Mouse (Mus musculus) myocyte (in vitro differentiated cells): Measurements from ENCODE around the gene Slc13a2.

Experiments
- CEBPB ChIP-seq: IDR thresholded peaks from 2 replicates; pipeline ENCODE4 v1.6.1; 2011; ENCODE audit warnings: mild to moderate bottlenecking, moderate library complexity; ENCODE audit not compliant: poor library complexity, insufficient read depth, severe bottlenecking
- E2F4 ChIP-seq: IDR thresholded peaks from one replicate; pipeline ENCODE4 v1.6.1; 2011; ENCODE audit warnings: mild to moderate bottlenecking, control low read depth, moderate library complexity; ENCODE audit not compliant: insufficient read depth
- MAX ChIP-seq: IDR thresholded peaks from one replicate; pipeline ENCODE4 v1.6.1; 2011; ENCODE audit warnings: low read depth, mild to moderate bottlenecking, control low read depth
- MYOD1 ChIP-seq, 3 experiments: IDR thresholded peaks; one replicate each; pipeline ENCODE4 v1.6.1; 2011; ENCODE audit warnings: control low read depth in 2 of 3, low read depth in 2 of 3, mild to moderate bottlenecking in 2 of 3, moderate library complexity in 1 of 3; ENCODE audit not compliant: insufficient read length in 2 of 3, control insufficient read depth in 1 of 3
- MYOG ChIP-seq, 3 experiments: IDR thresholded peaks; one replicate each; pipeline ENCODE4 v1.6.1; 2011; ENCODE audit warnings: control low read depth in 2 of 3, low read depth in 2 of 3, mild to moderate bottlenecking in 2 of 3; ENCODE audit not compliant: insufficient read length in 2 of 3, control insufficient read depth in 1 of 3, insufficient read depth in 1 of 3
- POLR2A ChIP-seq: IDR thresholded peaks from one replicate; pipeline ENCODE4 v1.6.1; 2011; ENCODE audit warnings: low read depth, mild to moderate bottlenecking, control low read depth, moderate library complexity; ENCODE audit not compliant: insufficient read length
- POLR2AphosphoS2 ChIP-seq: IDR thresholded peaks from one replicate; pipeline ENCODE4 v1.6.1; 2011; ENCODE audit warnings: low read depth, control low read depth; ENCODE audit not compliant: insufficient read length
- REST ChIP-seq: IDR thresholded peaks from one replicate; pipeline ENCODE4 v1.6.1; 2011; ENCODE audit warnings: mild to moderate bottlenecking, control low read depth, moderate library complexity; ENCODE audit not compliant: insufficient read depth, insufficient read length
- SRF ChIP-seq: IDR thresholded peaks from one replicate; pipeline ENCODE4 v1.6.1; 2011; ENCODE audit warnings: low read depth; ENCODE audit not compliant: control insufficient read depth, insufficient read length
- TCF12 ChIP-seq: IDR thresholded peaks from one replicate; pipeline ENCODE4 v1.6.1; 2011; ENCODE audit warnings: mild to moderate bottlenecking, control low read depth; ENCODE audit not compliant: poor library complexity, insufficient read depth, severe bottlenecking
- TCF3 ChIP-seq: IDR thresholded peaks from one replicate; pipeline ENCODE4 v1.6.1; 2011; ENCODE audit warnings: low read depth, control low read depth; ENCODE audit not compliant: insufficient read length
- USF1 ChIP-seq: IDR thresholded peaks from one replicate; pipeline ENCODE4 v1.6.1; 2011; ENCODE audit warnings: low read depth, mild to moderate bottlenecking, control low read depth, moderate library complexity

GRCm38 (mm10) chr11:78422055-78422819 is at the start of gene Slc13a2:
- TF ChIP-seq POLR2A (no peak), POLR2AphosphoS2 (no peak), MAX (no peak), TCF3 (no peak), USF1 (no peak), CEBPB (no peak), REST (no peak), MYOD1 (IDR thresholded peaks at IDR 0.05; ENCODE audit: control insufficient read depth in 1 of 3, insufficient read length in 2 of 3, low read depth in 2 of 3) (no peak), TCF12 (no peak), MYOG (IDR thresholded peaks at IDR 0.05; ENCODE audit: control insufficient read depth in 1 of 3, insufficient read depth in 1 of 3, insufficient read length in 2 of 3, low read depth in 2 of 3) (peak in 1 of 3 experiments; percentile 2), SRF (no peak), E2F4 (no peak)
